Mouse (Mus musculus) lung, embryonic 15.5 days (tissue): ENCODE measurements around the gene Mrgpra9. TPM values are rescaled to one million over a fixed set of nuclear protein-coding genes. Genes with fewer than 3 reads are reported as not detected.
"Not testable (repeated sequence)": the region's sequence is repeated elsewhere in the genome, so short reads cannot be mapped to it uniquely, and the experiment has no call there.

Source experiments
- ATAC-seq: fragments of 200-750 bp; cut with Nextera tagmentation; 2 replicates; pipeline ENCODE4 v1.8.0; 2017; ENCODE audit warnings: moderate number of reproducible peaks, borderline replicate concordance; ENCODE audit not compliant: low FRiP score, low TSS enrichment; ENCODE audit errors: extremely low read depth
- H3K27ac ChIP-seq: fragments of 300-500 bp; sonication (generic); 2 replicates; pipeline ENCODE4 v1.5.1; 2015; ENCODE audit warnings: moderate library complexity, mild to moderate bottlenecking, inconsistent platforms
- H3K27me3 ChIP-seq: fragments of 300-500 bp; sonication (generic); 2 replicates; pipeline ENCODE4 v1.6.1; 2015; ENCODE audit warnings: inconsistent platforms
- H3K36me3 ChIP-seq: fragments of 300-500 bp; sonication (generic); 2 replicates; pipeline ENCODE4 v1.6.1; 2015; ENCODE audit warnings: inconsistent platforms
- H3K4me1 ChIP-seq: fragments of 300-500 bp; sonication (generic); 2 replicates; pipeline ENCODE4 v1.6.1; 2015; ENCODE audit warnings: inconsistent platforms
- H3K4me2 ChIP-seq: fragments of 300-500 bp; sonication (generic); 2 replicates; pipeline ENCODE4 v1.6.1; 2015; ENCODE audit warnings: inconsistent platforms, mild to moderate bottlenecking, moderate library complexity
- H3K4me3 ChIP-seq: fragments of 300-500 bp; sonication (generic); 2 replicates; pipeline ENCODE4 v1.5.1; 2015; ENCODE audit warnings: mild to moderate bottlenecking, inconsistent platforms
- H3K9ac ChIP-seq: fragments of 300-500 bp; sonication (generic); 2 replicates; pipeline ENCODE4 v1.6.1; 2015; ENCODE audit warnings: inconsistent platforms
- H3K9me3 ChIP-seq: fragments of 300-500 bp; sonication (generic); 2 replicates; pipeline ENCODE4 v1.6.1; 2016; ENCODE audit warnings: inconsistent platforms
- WGBS: fragments of 180-500 bp; shearing (Covaris S2); methylation state at CpG from one replicate; pipeline ENCODE4 v1.1.7; 2015; 5-methylcytosine and 5-hydroxymethylcytosine counted together
- polyA plus RNA-seq: library from polyadenylated mRNA; unstranded; fragments of >200 nt; fragmentation: Nextera tagmentation; extraction: Ambion mirVana; gene quantifications from 2 replicates; pipeline ENCODE4 v1.2.1, GENCODE M21; 2015

Mrgpra9 gene
- polyA plus RNA-seq, result 0.19 TPM in 1 of 2 replicates, not detected in the other

DNA sequence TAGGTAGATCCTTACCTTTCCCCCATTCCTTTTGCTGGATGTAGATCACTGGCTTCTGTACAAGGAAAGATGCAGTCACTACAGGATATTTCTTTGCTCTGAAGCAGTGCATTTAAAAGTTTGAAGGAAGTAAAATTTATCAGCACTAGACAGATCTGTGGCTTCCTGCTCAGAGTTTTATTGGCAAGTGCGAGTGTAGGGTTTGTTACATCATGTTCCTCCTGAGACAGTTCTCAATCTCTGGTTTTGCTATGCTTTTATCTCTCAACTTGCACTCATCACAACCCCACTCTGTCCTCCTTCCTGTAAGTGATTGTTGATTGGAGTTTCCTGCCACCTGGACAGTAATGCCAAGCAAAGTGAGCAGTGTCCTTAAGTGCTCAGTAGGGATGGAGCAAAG, at the start of gene Mrgpra9:
TSS of gene Mrgpra9 (minus strand) at position 79 of the 400 bp plus-strand sequence.
- Histone ChIP-seq H3K9me3 (no peaks in the 10 kb centered on the region), H3K27ac (no peak within 1 kb of the TSS), H3K9ac (no peak within 1 kb of the TSS), H3K4me1 (no peaks in the 10 kb centered on the region), H3K4me3 (no peak within 1 kb of the TSS), H3K4me2 (no peak within 1 kb of the TSS), H3K27me3 (no peaks in the 10 kb centered on the region), H3K36me3 (no peaks in the 10 kb centered on the region)
- no peak for ATAC-seq
- 31% methylated on average over 1 of the region's 1 CpGs for WGBS

- H3K27me3 ChIP-seq, H3K4me2 ChIP-seq, H3K9me3 ChIP-seq, H3K27ac ChIP-seq, H3K9ac ChIP-seq, H3K4me3 ChIP-seq, H3K36me3 ChIP-seq, H3K4me1 ChIP-seq, ATAC-seq: not testable (repeated sequence)
Observed at GRCm38 (mm10) chr7:47299612-47300011, 47.0 kb upstream of the Mrgpra9 start.

- H3K27ac ChIP-seq, H3K36me3 ChIP-seq, H3K9ac ChIP-seq, H3K9me3 ChIP-seq, H3K4me1 ChIP-seq, ATAC-seq, H3K27me3 ChIP-seq, H3K4me3 ChIP-seq, H3K4me2 ChIP-seq: not testable (repeated sequence)
- WGBS, result 80% methylated on average over 5 of the region's 5 CpGs
Observed at GRCm38 (mm10) chr7:47271547-47271946, 18.9 kb upstream of the Mrgpra9 start.

DNA sequence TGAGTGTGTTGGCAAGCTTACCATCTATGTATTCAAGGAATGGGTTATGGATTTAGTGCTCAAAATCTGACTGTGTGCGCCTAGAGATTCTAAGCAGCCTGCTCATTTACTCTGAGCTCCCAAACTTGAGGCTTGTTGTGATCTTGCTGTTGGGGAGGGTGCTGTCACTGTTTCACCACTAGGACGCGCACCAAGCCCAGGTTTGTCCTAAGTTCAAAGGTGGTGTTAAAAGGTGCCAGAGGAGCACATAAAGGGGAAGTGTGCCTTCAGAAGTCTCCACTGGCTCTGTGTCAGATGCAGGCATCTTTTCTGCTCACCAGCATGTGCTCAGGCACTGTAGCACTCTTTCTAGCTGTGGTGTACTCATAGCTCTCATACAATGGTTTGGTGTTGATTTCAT, 8.0 kb downstream of the Mrgpra9 start:
- Histone ChIP-seq H3K4me1 (no peaks in the 10 kb centered on the region), H3K27ac (no peak overlapping the region), H3K9ac (no peak overlapping the region), H3K9me3 (no peaks in the 10 kb centered on the region), H3K27me3 (no peaks in the 10 kb centered on the region), H3K4me3 (no peak overlapping the region), H3K4me2 (no peak overlapping the region), H3K36me3 (no peaks in the 10 kb centered on the region)
- 62% methylated on average over 3 of the region's 3 CpGs for WGBS
- no peak for ATAC-seq

- no peak within 1 kb of the TSS for H3K4me2 ChIP-seq
- ATAC-seq, result no peak
- no peaks in the 10 kb centered on the region for H3K36me3 ChIP-seq
- H3K9me3 ChIP-seq, result no peaks in the 10 kb centered on the region
- H3K4me3 ChIP-seq, result no peak within 1 kb of the TSS
- H3K27ac ChIP-seq, result no peak within 1 kb of the TSS
- H3K4me1 ChIP-seq, result no peaks in the 10 kb centered on the region
- no peaks in the 10 kb centered on the region for H3K27me3 ChIP-seq
- no peak within 1 kb of the TSS for H3K9ac ChIP-seq
- WGBS, result 54% methylated on average over 4 of the region's 4 CpGs
Observed at GRCm38 (mm10) chr7:47204830-47205229, 47.8 kb downstream of the Mrgpra9 start, which contains the start of gene Mrgpra6. Mrgpra6 (minus strand) TSS chr7:47204920.

GRCm38 (mm10) chr7:47195271-47195670, 57.4 kb downstream of the Mrgpra9 start:
- H3K9ac ChIP-seq, result no peak overlapping the region
- ATAC-seq, result no peak
- no peak overlapping the region for H3K4me3 ChIP-seq
- H3K36me3 ChIP-seq, result no peaks in the 10 kb centered on the region
- 35% methylated on average over 1 of the region's 1 CpGs for WGBS
- no peaks in the 10 kb centered on the region for H3K9me3 ChIP-seq
- no peaks in the 10 kb centered on the region for H3K27me3 ChIP-seq
- H3K27ac ChIP-seq, result no peak overlapping the region
- H3K4me1 ChIP-seq, result no peaks in the 10 kb centered on the region
- H3K4me2 ChIP-seq, result no peak overlapping the region

Other genes with a start within 250 kb of the Mrgpra9 start
- 22.8 and 23.3 TPM in 2 replicates for gene Spty2d1, start 244.4 kb downstream of the Mrgpra9 start, polyA plus RNA-seq
- gene Tmem86a, start 202.2 kb downstream of the Mrgpra9 start, polyA plus RNA-seq, result 44.9 and 45.5 TPM in 2 replicates
- 6.5 and 6.9 TPM in 2 replicates for gene Ptpn5, start 119.2 kb downstream of the Mrgpra9 start, polyA plus RNA-seq
- gene Mrgpra6, start 47.9 kb downstream of the Mrgpra9 start, polyA plus RNA-seq, result not detected in 2 replicates
- not detected in 2 replicates for gene Mrgpra1, start 101.4 kb upstream of the Mrgpra9 start, polyA plus RNA-seq
- not detected in 2 replicates for gene Mrgpra2a, start 199.3 kb upstream of the Mrgpra9 start, polyA plus RNA-seq